Comparison of ENCODE assay signal across 9 mouse cellular contexts in genomic region chr11:5057541-5057855, GRCm38 (mm10). TPM values are rescaled to one million over a fixed set of nuclear protein-coding genes. Genes with fewer than 3 reads are reported as not detected.
DNase-seq lines count a peak whose midpoint lies in the region; ATAC-seq and TF ChIP-seq lines count a peak whose summit lies in the region.
"Had no signal": no experiment of that assay in that cellular context is flagged by ENCODE, and none has a peak within 500 bp of the region (broad histone marks: within the 10 kb centered on the region; RNA-seq: fewer than 3 reads in every experiment).

No protein-coding gene starts in this region.

- TF ChIP-seq POLR2A in lung, adult 2 months (IDR thresholded peaks at IDR 0.05; ENCODE audit: borderline replicate concordance, extremely low read depth, low read depth, low read length), result no peak

- TF ChIP-seq EP300 in lung, postnatal 0 days (IDR thresholded peaks at IDR 0.05), result no peak

- peaks cover 4% of the 10 kb centered on the region; the same call in 1 of the 2 replicates for H3K36me3 ChIP-seq in lung, postnatal 0 days (ENCODE audit: insufficient read depth, low read length)
- H3K36me3 ChIP-seq in forebrain, embryonic 14.5 days (ENCODE audit: control insufficient read depth, insufficient read depth, low read length), result no peaks in the 10 kb centered on the region; the same call in 1 of the 2 replicates
- H3K36me3 ChIP-seq in liver, embryonic 11.5 days (ENCODE audit: control insufficient read depth, insufficient read depth, low read length), result no peaks in the 10 kb centered on the region
- H3K36me3 ChIP-seq in stomach, embryonic 15.5 days, result no peaks in the 10 kb centered on the region

- no peak overlapping the region for H3K27ac ChIP-seq in lung, postnatal 0 days (ENCODE audit: low read length)
- no peak overlapping the region for H3K27ac ChIP-seq in forebrain, embryonic 14.5 days (ENCODE audit: low read depth, low read length)
- H3K27ac ChIP-seq in liver, embryonic 11.5 days (ENCODE audit: low read depth, low read length), result no peak overlapping the region
- no peak overlapping the region for H3K27ac ChIP-seq in stomach, embryonic 15.5 days

- no peak for DNase-seq in lung, postnatal 0 days (ENCODE audit: low spot score)
- no peak for DNase-seq in lung, adult 2 months
- DNase-seq in forebrain, embryonic 14.5 days (ENCODE audit: low spot score), result no peak
- DNase-seq in liver, embryonic 11.5 days (ENCODE audit: low spot score), result no peak
- no peak for DNase-seq in kidney, adult 18-20 months

- TF ChIP-seq CTCF in lung, postnatal 0 days (IDR thresholded peaks at IDR 0.05), result no peak
- no peak for TF ChIP-seq CTCF in lung, adult 2 months (IDR thresholded peaks at IDR 0.05; ENCODE audit: insufficient read depth, low read length)

- peaks cover 31% of the 10 kb centered on the region for H3K4me1 ChIP-seq in lung, postnatal 0 days (ENCODE audit: insufficient read depth, low read depth, low read length)
- H3K4me1 ChIP-seq in lung, adult 2 months (ENCODE audit: control insufficient read depth, insufficient read depth, low read length), result peaks cover 14% of the 10 kb centered on the region
- peaks cover 17% of the 10 kb centered on the region for H3K4me1 ChIP-seq in forebrain, embryonic 14.5 days (ENCODE audit: control insufficient read depth, insufficient read depth, low read length)
- H3K4me1 ChIP-seq in liver, embryonic 11.5 days (replicated peaks; ENCODE audit: control insufficient read depth, insufficient read depth, low read length), result peaks cover 33% of the 10 kb centered on the region
- peaks cover 48% of the 10 kb centered on the region for H3K4me1 ChIP-seq in stomach, embryonic 15.5 days

- peaks cover 48% of the 10 kb centered on the region for H3K27me3 ChIP-seq in lung, postnatal 0 days (replicated peaks; ENCODE audit: insufficient read depth, low read length)
- H3K27me3 ChIP-seq in forebrain, embryonic 14.5 days (replicated peaks; ENCODE audit: control insufficient read depth, insufficient read depth, low read length), result peaks cover 58% of the 10 kb centered on the region
- peaks cover 72% of the 10 kb centered on the region for H3K27me3 ChIP-seq in liver, embryonic 11.5 days (replicated peaks; ENCODE audit: control insufficient read depth, insufficient read depth, low read length)
- peaks cover 58% of the 10 kb centered on the region for H3K27me3 ChIP-seq in stomach, embryonic 15.5 days (replicated peaks)

- no peaks in the 10 kb centered on the region for H3K9me3 ChIP-seq in lung, postnatal 0 days (ENCODE audit: low read length)
- H3K9me3 ChIP-seq in forebrain, embryonic 14.5 days (replicated peaks; ENCODE audit: control insufficient read depth, low read length), result no peaks in the 10 kb centered on the region
- H3K9me3 ChIP-seq in liver, embryonic 11.5 days (ENCODE audit: control insufficient read depth, low read length), result no peaks in the 10 kb centered on the region
- H3K9me3 ChIP-seq in stomach, embryonic 15.5 days, result no peaks in the 10 kb centered on the region

- peak overlapping the region; percentile 89 for H3K4me2 ChIP-seq in lung, postnatal 0 days (replicated peaks; ENCODE audit: low read depth, low read length)
- peak overlapping the region; percentile 79 for H3K4me2 ChIP-seq in forebrain, embryonic 14.5 days (ENCODE audit: low read length)
- peak overlapping the region; percentile 86 for H3K4me2 ChIP-seq in liver, embryonic 11.5 days
- peak overlapping the region; percentile 98 for H3K4me2 ChIP-seq in stomach, embryonic 15.5 days

- no peak overlapping the region for H3K9ac ChIP-seq in lung, postnatal 0 days (replicated peaks; ENCODE audit: low read depth)
- peak overlapping the region; percentile 60 for H3K9ac ChIP-seq in forebrain, embryonic 14.5 days (ENCODE audit: low read length)
- no peak overlapping the region for H3K9ac ChIP-seq in liver, embryonic 11.5 days (ENCODE audit: low read depth, low read length)
- 0 out of 2 replicates have a peak overlapping the region, but pooled peaks have one; percentile 13 for H3K9ac ChIP-seq in stomach, embryonic 15.5 days

- peak overlapping the region; percentile 49 for H3K4me3 ChIP-seq in lung, postnatal 0 days (ENCODE audit: low read depth, low read length)
- no peak overlapping the region for H3K4me3 ChIP-seq in lung, adult 2 months (replicated peaks; ENCODE audit: extremely low read depth, low read depth, low read length)
- peak overlapping the region; percentile 41 for H3K4me3 ChIP-seq in forebrain, embryonic 14.5 days (ENCODE audit: low read depth, low read length)
- H3K4me3 ChIP-seq in liver, embryonic 11.5 days (ENCODE audit: low read depth, low read length), result peak overlapping the region; percentile 54
- H3K4me3 ChIP-seq in stomach, embryonic 15.5 days (replicated peaks), result peak overlapping the region; percentile 48

- WGBS in lung, postnatal 0 days, result 16% methylated on average over 8 of the region's 8 CpGs
- WGBS in lung, adult 2 months, result 38% methylated on average over 8 of the region's 8 CpGs
- 14% methylated on average over 8 of the region's 8 CpGs for WGBS in forebrain, embryonic 14.5 days
- whole genome bisulfite sequencing in liver, embryonic 11.5 days, result 22% methylated on average over 8 of the region's 8 CpGs
- WGBS in stomach, embryonic 15.5 days, result 34% methylated on average over 8 of the region's 8 CpGs

- no peak for ATAC-seq in lung, postnatal 0 days
- ATAC-seq in forebrain, embryonic 14.5 days, result no peak
- ATAC-seq in liver, embryonic 11.5 days (replicated peaks; ENCODE audit: low FRiP score), result no peak
- ATAC-seq in stomach, embryonic 15.5 days (ENCODE audit: insufficient read depth, low FRiP score, low read depth), result no peak
- no peak for ATAC-seq in frontal cortex, adult (ENCODE audit: low TSS enrichment)
- ATAC-seq in monocyte, adult 5-6 weeks (replicated peaks; ENCODE audit: insufficient number of reproducible peaks, low FRiP score, low TSS enrichment, poor library complexity, severe bottlenecking), result no peak

RNA-seq across cellular contexts. Expression of gene Rasl10a, which starts 0.4 kb away (rescaled TPM):
- 2.3 and 2.5 TPM in 2 replicates for polyA plus RNA-seq in lung, postnatal 0 days (2015; fragmentation: Nextera tagmentation; extraction: Ambion mirVana)
- 6.2 and 6.9 TPM in 2 replicates for polyA plus RNA-seq in lung, adult 2 months (2012; rRNA removed)
- polyA plus RNA-seq in forebrain, embryonic 14.5 days (2014; fragmentation: Nextera tagmentation; extraction: Ambion mirVana), result 0.25 and 0.53 TPM in 2 replicates
- 0.75 and 1.3 TPM in 2 replicates for polyA plus RNA-seq in liver, embryonic 11.5 days (2014; fragmentation: Nextera tagmentation; extraction: Ambion mirVana)
- 0.71 and 1.3 TPM in 2 replicates for polyA plus RNA-seq in stomach, embryonic 15.5 days (2015; fragmentation: Nextera tagmentation; extraction: Ambion mirVana)
- 0.58 TPM in 1 of 3 replicates, not detected in the others for total RNA-seq in monocyte, adult 5-6 weeks (2017)
- polyA plus RNA-seq: erythroblast, embryonic 14.5 days had no signal

RNA-seq across cellular contexts. Expression of gene Gas2l1, which starts 7.6 kb away (rescaled TPM):
- 31.2 and 33.3 TPM in 2 replicates for polyA plus RNA-seq in lung, postnatal 0 days (2015; fragmentation: Nextera tagmentation; extraction: Ambion mirVana)
- polyA plus RNA-seq in lung, adult 2 months (2012; rRNA removed), result 99.7 and 124 TPM in 2 replicates
- 14.4 and 20.4 TPM in 2 replicates for polyA plus RNA-seq in forebrain, embryonic 14.5 days (2014; fragmentation: Nextera tagmentation; extraction: Ambion mirVana)
- 41.9 and 46.5 TPM in 2 replicates for polyA plus RNA-seq in liver, embryonic 11.5 days (2014; fragmentation: Nextera tagmentation; extraction: Ambion mirVana)
- 26.3 and 28.9 TPM in 2 replicates for polyA plus RNA-seq in stomach, embryonic 15.5 days (2015; fragmentation: Nextera tagmentation; extraction: Ambion mirVana)
- 1.2 to 13.9 TPM (median 3.2 TPM) in 3 replicates for total RNA-seq in monocyte, adult 5-6 weeks (2017)

RNA-seq across cellular contexts. Expression of gene Rhbdd3, which starts 41.2 kb away (rescaled TPM):
- 17.0 and 19.4 TPM in 2 replicates for polyA plus RNA-seq in lung, postnatal 0 days (2015; fragmentation: Nextera tagmentation; extraction: Ambion mirVana)
- polyA plus RNA-seq in lung, adult 2 months (2012; rRNA removed), result 16.3 and 18.8 TPM in 2 replicates
- polyA plus RNA-seq in forebrain, embryonic 14.5 days (2014; fragmentation: Nextera tagmentation; extraction: Ambion mirVana), result 28.9 and 31.8 TPM in 2 replicates
- 27.0 and 29.1 TPM in 2 replicates for polyA plus RNA-seq in liver, embryonic 11.5 days (2014; fragmentation: Nextera tagmentation; extraction: Ambion mirVana)
- polyA plus RNA-seq in stomach, embryonic 15.5 days (2015; fragmentation: Nextera tagmentation; extraction: Ambion mirVana), result 27.0 and 28.4 TPM in 2 replicates
- 1.6 to 13.7 TPM (median 9.1 TPM) in 3 replicates for total RNA-seq in monocyte, adult 5-6 weeks (2017)

RNA-seq across cellular contexts. Expression of gene Ewsr1, which starts 41.6 kb away (rescaled TPM):
- 274 and 290 TPM in 2 replicates for polyA plus RNA-seq in lung, postnatal 0 days (2015; fragmentation: Nextera tagmentation; extraction: Ambion mirVana)
- 255 and 420 TPM in 2 replicates for polyA plus RNA-seq in lung, adult 2 months (2012; rRNA removed)
- polyA plus RNA-seq in forebrain, embryonic 14.5 days (2014; fragmentation: Nextera tagmentation; extraction: Ambion mirVana), result 433 and 469 TPM in 2 replicates
- polyA plus RNA-seq in liver, embryonic 11.5 days (2014; fragmentation: Nextera tagmentation; extraction: Ambion mirVana), result 363 and 367 TPM in 2 replicates
- polyA plus RNA-seq in stomach, embryonic 15.5 days (2015; fragmentation: Nextera tagmentation; extraction: Ambion mirVana), result 605 and 630 TPM in 2 replicates
- total RNA-seq in monocyte, adult 5-6 weeks (2017), result 492 to 570 TPM (median 517 TPM) in 3 replicates

Comparison
In these comparisons a context has a peak if more than half of its experiments do, and no peak if none do; other contexts are left out.
1. H3K9ac ChIP-seq: peak in forebrain, embryonic 14.5 days (single experiment) and stomach, embryonic 15.5 days (single experiment); none in lung, postnatal 0 days (single experiment) and liver, embryonic 11.5 days (single experiment).
2. Peak in every context shown above with its lines, with median percentiles within 50 percentile points of each other: H3K4me2 ChIP-seq.